Comparison of ENCODE assay signal across 25 mouse cellular contexts in the genomic region with DNA sequence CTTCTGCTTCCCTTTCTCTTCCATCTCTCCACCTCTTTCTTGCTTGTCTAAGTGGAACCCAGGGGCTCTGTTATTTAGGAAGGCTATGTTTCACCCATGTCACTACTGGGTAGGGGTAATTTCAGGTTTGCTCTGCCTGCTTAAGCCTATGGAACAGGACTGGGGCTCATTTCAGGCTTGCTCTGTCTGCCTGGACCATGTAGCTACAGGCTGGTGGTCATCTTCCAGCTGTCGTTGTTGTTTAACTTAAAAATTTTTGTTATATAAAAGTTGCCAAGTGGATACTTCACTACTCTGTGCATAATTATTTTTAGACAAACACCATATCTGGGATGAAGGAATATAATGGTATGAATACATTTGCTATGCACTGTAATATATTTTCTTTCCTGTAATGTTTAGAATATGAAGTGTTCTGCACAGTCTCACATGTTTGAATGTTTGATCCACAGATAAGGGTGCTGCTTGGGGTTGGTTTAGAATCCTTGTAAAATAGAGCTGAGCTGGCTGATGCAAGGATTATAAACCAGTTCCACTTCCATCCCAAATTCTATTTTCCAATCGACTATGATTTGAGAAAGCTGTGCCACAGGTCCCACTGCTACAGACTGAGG.
DNase-seq lines count a peak whose midpoint lies in the region; ATAC-seq lines count a peak whose summit lies in the region.
"Had no signal": no experiment of that assay in that cellular context is flagged by ENCODE, and none has a peak within 500 bp of the region (broad histone marks: within the 10 kb centered on the region; RNA-seq: fewer than 3 reads in every experiment).

No protein-coding gene starts in this region.

- no peak overlapping the region for H3K9ac ChIP-seq in lung, embryonic 15.5 days
- H3K9ac ChIP-seq in intestine, embryonic 15.5 days, result no peak overlapping the region
- H3K9ac ChIP-seq in intestine, embryonic 16.5 days (ENCODE audit: low read depth, low read length), result no peak overlapping the region
- H3K9ac ChIP-seq in stomach, embryonic 16.5 days (ENCODE audit: low read length), result no peak overlapping the region
- H3K9ac ChIP-seq: embryonic facial prominence, embryonic 13.5 days; forebrain, embryonic 12.5 days; forebrain, embryonic 15.5 days; hindbrain, embryonic 12.5 days; hindbrain, embryonic 15.5 days had no signal

- no peaks in the 10 kb centered on the region for H3K27me3 ChIP-seq in lung, embryonic 15.5 days
- H3K27me3 ChIP-seq in intestine, embryonic 15.5 days (replicated peaks), result no peaks in the 10 kb centered on the region
- no peaks in the 10 kb centered on the region for H3K27me3 ChIP-seq in intestine, embryonic 16.5 days (replicated peaks; ENCODE audit: control insufficient read depth, insufficient read depth, low read length)
- H3K27me3 ChIP-seq in stomach, embryonic 16.5 days (ENCODE audit: control insufficient read depth, insufficient read depth, low read length), result no peaks in the 10 kb centered on the region
- H3K27me3 ChIP-seq: embryonic facial prominence, embryonic 13.5 days; forebrain, embryonic 12.5 days; forebrain, embryonic 15.5 days; hindbrain, embryonic 12.5 days; hindbrain, embryonic 15.5 days had no signal

- no peaks in the 10 kb centered on the region for H3K9me3 ChIP-seq in lung, embryonic 15.5 days
- no peaks in the 10 kb centered on the region for H3K9me3 ChIP-seq in intestine, embryonic 15.5 days
- H3K9me3 ChIP-seq in intestine, embryonic 16.5 days (ENCODE audit: control insufficient read depth, low read length), result no peaks in the 10 kb centered on the region
- H3K9me3 ChIP-seq in stomach, embryonic 16.5 days (replicated peaks; ENCODE audit: control insufficient read depth, low read length), result no peaks in the 10 kb centered on the region
- H3K9me3 ChIP-seq: embryonic facial prominence, embryonic 10.5 days; embryonic facial prominence, embryonic 13.5 days; forebrain, embryonic 12.5 days; forebrain, embryonic 15.5 days; hindbrain, embryonic 12.5 days; hindbrain, embryonic 15.5 days had no signal

- H3K27ac ChIP-seq in lung, embryonic 15.5 days, result no peak overlapping the region; the same call in 1 of the 2 replicates
- no peak overlapping the region for H3K27ac ChIP-seq in intestine, embryonic 15.5 days
- H3K27ac ChIP-seq in intestine, embryonic 16.5 days (ENCODE audit: low read length), result peak overlapping the region; percentile 6; the same call in 1 of the 2 replicates
- peak overlapping the region; percentile 78 for H3K27ac ChIP-seq in stomach, embryonic 16.5 days (ENCODE audit: low read length)
- H3K27ac ChIP-seq: embryonic facial prominence, embryonic 10.5 days; embryonic facial prominence, embryonic 13.5 days; forebrain, embryonic 12.5 days; forebrain, embryonic 15.5 days; heart, adult 2 months; hindbrain, embryonic 12.5 days; hindbrain, embryonic 15.5 days had no signal

- H3K4me2 ChIP-seq in lung, embryonic 15.5 days, result no peak overlapping the region
- H3K4me2 ChIP-seq in intestine, embryonic 15.5 days (replicated peaks), result no peak overlapping the region
- H3K4me2 ChIP-seq in intestine, embryonic 16.5 days (ENCODE audit: low read depth, low read length), result no peak overlapping the region
- no peak overlapping the region for H3K4me2 ChIP-seq in stomach, embryonic 16.5 days (ENCODE audit: low read depth, low read length)
- H3K4me2 ChIP-seq: embryonic facial prominence, embryonic 13.5 days; forebrain, embryonic 12.5 days; forebrain, embryonic 15.5 days; heart, embryonic 11.5 days; hindbrain, embryonic 12.5 days; hindbrain, embryonic 15.5 days had no signal

- no peak for DNase-seq in lung, postnatal 4 days
- DNase-seq in thymus, postnatal 10 days (ENCODE audit: low spot score in 2 of 2), result no peak
- DNase-seq: adrenal gland, adult 2 months; adrenal gland, postnatal 14 days; cerebellum, adult 11 months; cerebellum, adult 2 months; cerebellum, postnatal 10 days; cerebellum, postnatal 36 days; embryo, embryonic 11 days; gastrocnemius, postnatal 25 days; heart, adult 2 months had no signal

- WGBS in lung, embryonic 15.5 days, result 55% methylated on average over 2 of the region's 2 CpGs
- 39% methylated on average over 2 of the region's 2 CpGs for WGBS in intestine, embryonic 15.5 days
- WGBS in intestine, embryonic 16.5 days, result 46% methylated on average over 2 of the region's 2 CpGs
- WGBS in stomach, embryonic 16.5 days, result 43% methylated on average over 2 of the region's 2 CpGs

- no peak overlapping the region for H3K4me3 ChIP-seq in lung, embryonic 15.5 days
- H3K4me3 ChIP-seq in intestine, embryonic 15.5 days (replicated peaks), result no peak overlapping the region
- H3K4me3 ChIP-seq in intestine, embryonic 16.5 days (ENCODE audit: low read length), result no peak overlapping the region
- H3K4me3 ChIP-seq in stomach, embryonic 16.5 days (replicated peaks; ENCODE audit: low read length), result no peak overlapping the region
- H3K4me3 ChIP-seq: embryonic facial prominence, embryonic 10.5 days; embryonic facial prominence, embryonic 13.5 days; erythroblast, embryonic 14.5 days; forebrain, embryonic 12.5 days; forebrain, embryonic 15.5 days; heart, adult 2 months; hindbrain, embryonic 12.5 days; hindbrain, embryonic 15.5 days had no signal

- H3K4me1 ChIP-seq in lung, embryonic 15.5 days, result no peaks in the 10 kb centered on the region
- no peaks in the 10 kb centered on the region for H3K4me1 ChIP-seq in intestine, embryonic 15.5 days (replicated peaks)
- H3K4me1 ChIP-seq in intestine, embryonic 16.5 days (ENCODE audit: control insufficient read depth, insufficient read depth, low read length), result no peaks in the 10 kb centered on the region
- no peaks in the 10 kb centered on the region; the same call in 1 of the 2 replicates for H3K4me1 ChIP-seq in stomach, embryonic 16.5 days (ENCODE audit: control insufficient read depth, insufficient read depth, low read length)
- H3K4me1 ChIP-seq: embryonic facial prominence, embryonic 10.5 days; embryonic facial prominence, embryonic 13.5 days; forebrain, embryonic 15.5 days; hindbrain, embryonic 12.5 days; hindbrain, embryonic 15.5 days had no signal

- no peaks in the 10 kb centered on the region for H3K36me3 ChIP-seq in lung, embryonic 15.5 days
- no peaks in the 10 kb centered on the region for H3K36me3 ChIP-seq in intestine, embryonic 15.5 days
- H3K36me3 ChIP-seq in intestine, embryonic 16.5 days (ENCODE audit: control insufficient read depth, insufficient read depth, low read length), result no peaks in the 10 kb centered on the region
- no peaks in the 10 kb centered on the region for H3K36me3 ChIP-seq in stomach, embryonic 16.5 days (ENCODE audit: control insufficient read depth, insufficient read depth, low read length)
- H3K36me3 ChIP-seq: embryonic facial prominence, embryonic 10.5 days; embryonic facial prominence, embryonic 13.5 days; forebrain, embryonic 12.5 days; forebrain, embryonic 15.5 days; hindbrain, embryonic 12.5 days; hindbrain, embryonic 15.5 days had no signal

- ATAC-seq in lung, embryonic 15.5 days (ENCODE audit: borderline replicate concordance, extremely low read depth, low FRiP score, low TSS enrichment), result peak; percentile 62; the same call in 1 of the 2 replicates
- peak; percentile 91 for ATAC-seq in intestine, embryonic 15.5 days
- peak; percentile 90 for ATAC-seq in intestine, embryonic 16.5 days
- peak; percentile 92 for ATAC-seq in stomach, embryonic 16.5 days (ENCODE audit: insufficient read depth, low FRiP score)
- ATAC-seq in granulocyte monocyte progenitor cell, adult 5-6 weeks (replicated peaks; ENCODE audit: poor library complexity, severe bottlenecking), result no peak
- ATAC-seq: CD4-positive, CD25-positive, alpha-beta regulatory T cell, adult 4 months; forebrain, embryonic 15.5 days had no signal

Comparison
In these comparisons a context has a peak if more than half of its experiments do, and no peak if none do; other contexts are left out.
1. H3K27ac ChIP-seq: peak in intestine, embryonic 16.5 days (single experiment) and stomach, embryonic 16.5 days (single experiment); none in lung, embryonic 15.5 days (single experiment) and intestine, embryonic 15.5 days (single experiment).